Comparison of ENCODE assay signal across 8 mouse cellular contexts in genomic region chr2:30239777-30240176, GRCm38 (mm10). TPM values are rescaled to one million over a fixed set of nuclear protein-coding genes. Genes with fewer than 3 reads are reported as not detected.
DNase-seq lines count a peak whose midpoint lies in the region; ATAC-seq and TF ChIP-seq lines count a peak whose summit lies in the region.

No protein-coding gene starts in this region.

- no peak; the same call in 1 of the 2 replicates for TF ChIP-seq POLR2A in small intestine, adult 2 months (IDR thresholded peaks at IDR 0.05; ENCODE audit: low read depth, low read length)

- peak; percentile 60 for ATAC-seq in erythroblast, adult 5-6 weeks (replicated peaks; ENCODE audit: low FRiP score, poor library complexity, severe bottlenecking)
- ATAC-seq in hindbrain, postnatal 0 days, result no peak
- ATAC-seq in liver, embryonic 13.5 days (ENCODE audit: low read depth), result peak; percentile 22

- no peaks in the 10 kb centered on the region for H3K27me3 ChIP-seq in hindbrain, postnatal 0 days (ENCODE audit: insufficient read depth, low read length)
- no peaks in the 10 kb centered on the region for H3K27me3 ChIP-seq in liver, embryonic 13.5 days
- H3K27me3 ChIP-seq in small intestine, adult 2 months (ENCODE audit: control insufficient read depth, insufficient read depth, low read length), result no peaks in the 10 kb centered on the region

- DNase-seq in adrenal gland, adult 2 months, result peak; percentile 62
- no peak for DNase-seq in adrenal gland, adult 18-20 months (ENCODE audit: low spot score in 2 of 2)
- DNase-seq in hindbrain, postnatal 0 days (ENCODE audit: low spot score), result no peak
- DNase-seq in liver, embryonic 13.5 days, result peak; percentile 35
- DNase-seq in natural killer cell, adult 2 months (ENCODE audit: low spot score in 2 of 2), result no peak
- no peak for DNase-seq in thymus, postnatal 4 days

- peaks cover 13% of the 10 kb centered on the region for H3K4me1 ChIP-seq in hindbrain, postnatal 0 days (ENCODE audit: insufficient read depth, low read length)
- peaks cover 74% of the 10 kb centered on the region for H3K4me1 ChIP-seq in liver, embryonic 13.5 days (replicated peaks)
- peaks cover 25% of the 10 kb centered on the region for H3K4me1 ChIP-seq in small intestine, adult 2 months (ENCODE audit: control insufficient read depth, insufficient read depth, insufficient read length, low read length)

- no peak overlapping the region for H3K27ac ChIP-seq in hindbrain, postnatal 0 days
- H3K27ac ChIP-seq in liver, embryonic 13.5 days, result peak overlapping the region; percentile 88
- peak overlapping the region; percentile 91 for H3K27ac ChIP-seq in small intestine, adult 2 months (ENCODE audit: insufficient read depth, low read depth, low read length)

- H3K9me3 ChIP-seq in hindbrain, postnatal 0 days (ENCODE audit: low read length), result no peaks in the 10 kb centered on the region
- H3K9me3 ChIP-seq in liver, embryonic 13.5 days (replicated peaks), result no peaks in the 10 kb centered on the region

- WGBS in hindbrain, postnatal 0 days, result 65% methylated on average over 4 of the region's 4 CpGs
- 31% methylated on average over 4 of the region's 4 CpGs for WGBS in liver, embryonic 13.5 days (ENCODE audit: insufficient replicate concordance)
- WGBS in small intestine, adult 2 months, result 30% methylated on average over 4 of the region's 4 CpGs

- peak overlapping the region; percentile 76; the same call in 1 of the 2 replicates for H3K4me2 ChIP-seq in hindbrain, postnatal 0 days (ENCODE audit: low read depth, low read length)
- peak overlapping the region; percentile 82 for H3K4me2 ChIP-seq in liver, embryonic 13.5 days

- TF ChIP-seq CTCF in hindbrain, postnatal 0 days (IDR thresholded peaks at IDR 0.05; ENCODE audit: low read depth), result no peak
- TF ChIP-seq CTCF in small intestine, adult 2 months (IDR thresholded peaks at IDR 0.05; ENCODE audit: extremely low read depth, insufficient read length, insufficient replicate concordance, low read depth, low read length), result no peak

- no peak overlapping the region for H3K4me3 ChIP-seq in hindbrain, postnatal 0 days (ENCODE audit: low read length)
- H3K4me3 ChIP-seq in liver, embryonic 13.5 days (replicated peaks), result peak overlapping the region; percentile 86
- H3K4me3 ChIP-seq in small intestine, adult 2 months (ENCODE audit: low read depth, low read length), result 0 out of 2 replicates have a peak overlapping the region, but pooled peaks have one; percentile 10

- peaks cover 23% of the 10 kb centered on the region for H3K36me3 ChIP-seq in hindbrain, postnatal 0 days (ENCODE audit: insufficient read depth, low read length)
- peaks cover 48% of the 10 kb centered on the region for H3K36me3 ChIP-seq in liver, embryonic 13.5 days
- peaks cover 24% of the 10 kb centered on the region for H3K36me3 ChIP-seq in small intestine, adult 2 months (ENCODE audit: control insufficient read depth, insufficient read depth, low read length)

- no peak overlapping the region for H3K9ac ChIP-seq in hindbrain, postnatal 0 days (replicated peaks; ENCODE audit: low read length)
- H3K9ac ChIP-seq in liver, embryonic 13.5 days, result peak overlapping the region; percentile 96

RNA-seq across cellular contexts. Expression of gene Gm28035, which starts 0.6 kb away (rescaled TPM):
- total RNA-seq in adrenal gland, adult 2 months (2021), result 1 to 10 TPM in 1 of 2 experiments, under 1 TPM in 1; 0.97 to 1.9 TPM
- polyA plus RNA-seq in adrenal gland, adult 2 months (2012; rRNA removed), result 14.0 and 15.0 TPM in 2 replicates
- 1 to 10 TPM; 1.4 to 2.3 TPM for total RNA-seq in adrenal gland, adult 18-20 months (2021)
- not detected in 2 replicates for total RNA-seq in erythroblast, adult 5-6 weeks (2015; ENCODE audit: low replicate concordance)
- total RNA-seq in erythroblast, adult 5-6 weeks (2017; ENCODE audit: low replicate concordance), result not detected in 2 replicates
- 6.8 and 15.1 TPM in 2 replicates for total RNA-seq in hindbrain, postnatal 0 days (2014; rRNA removed)
- 0.25 and 0.31 TPM in 2 replicates for polyA plus RNA-seq in hindbrain, postnatal 0 days (2015; fragmentation: Nextera tagmentation; extraction: Ambion mirVana)
- 0.05 and 0.07 TPM in 2 replicates for polyA plus RNA-seq in liver, embryonic 13.5 days (2015; fragmentation: Nextera tagmentation; extraction: Ambion mirVana)
- polyA plus RNA-seq in small intestine, adult 2 months (2012; rRNA removed), result 3.1 and 6.1 TPM in 2 replicates

RNA-seq across cellular contexts. Expression of gene Lrrc8a, which starts 2.3 kb away (rescaled TPM):
- total RNA-seq in adrenal gland, adult 2 months (2021), result 10 to 100 TPM; 59.3 to 65.7 TPM
- 40.5 and 44.8 TPM in 2 replicates for polyA plus RNA-seq in adrenal gland, adult 2 months (2012; rRNA removed)
- 10 to 100 TPM; 61.9 to 64.7 TPM for total RNA-seq in adrenal gland, adult 18-20 months (2021)
- total RNA-seq in erythroblast, adult 5-6 weeks (2015; ENCODE audit: low replicate concordance), result 7.9 TPM in 2 replicates
- total RNA-seq in erythroblast, adult 5-6 weeks (2017; ENCODE audit: low replicate concordance), result 7.1 and 8.3 TPM in 2 replicates
- total RNA-seq in hindbrain, postnatal 0 days (2014; rRNA removed), result 66.2 and 68.4 TPM in 2 replicates
- 59.7 and 61.9 TPM in 2 replicates for polyA plus RNA-seq in hindbrain, postnatal 0 days (2015; fragmentation: Nextera tagmentation; extraction: Ambion mirVana)
- 11.9 and 12.5 TPM in 2 replicates for polyA plus RNA-seq in liver, embryonic 13.5 days (2015; fragmentation: Nextera tagmentation; extraction: Ambion mirVana)
- 17.9 and 27.4 TPM in 2 replicates for polyA plus RNA-seq in small intestine, adult 2 months (2012; rRNA removed)

RNA-seq across cellular contexts. Expression of gene Phyhd1, which starts 26.2 kb away (rescaled TPM):
- total RNA-seq in adrenal gland, adult 2 months (2021), result 10 to 100 TPM; 17.5 to 18.0 TPM
- polyA plus RNA-seq in adrenal gland, adult 2 months (2012; rRNA removed), result 8.5 and 18.3 TPM in 2 replicates
- total RNA-seq in adrenal gland, adult 18-20 months (2021), result 10 to 100 TPM; 13.6 to 18.0 TPM
- 2.7 TPM in 1 of 2 replicates, not detected in the other for total RNA-seq in erythroblast, adult 5-6 weeks (2015; ENCODE audit: low replicate concordance)
- total RNA-seq in erythroblast, adult 5-6 weeks (2017; ENCODE audit: low replicate concordance), result 1.3 and 5.6 TPM in 2 replicates
- total RNA-seq in hindbrain, postnatal 0 days (2014; rRNA removed), result 5.6 and 8.9 TPM in 2 replicates
- polyA plus RNA-seq in hindbrain, postnatal 0 days (2015; fragmentation: Nextera tagmentation; extraction: Ambion mirVana), result 6.2 and 7.4 TPM in 2 replicates
- polyA plus RNA-seq in liver, embryonic 13.5 days (2015; fragmentation: Nextera tagmentation; extraction: Ambion mirVana), result 8.1 and 8.9 TPM in 2 replicates
- 2.4 and 3.8 TPM in 2 replicates for polyA plus RNA-seq in small intestine, adult 2 months (2012; rRNA removed)

RNA-seq across cellular contexts. Expression of gene Kyat1, which starts 34.1 kb away (rescaled TPM):
- total RNA-seq in adrenal gland, adult 2 months (2021), result 10 to 100 TPM; 22.1 to 23.9 TPM
- polyA plus RNA-seq in adrenal gland, adult 2 months (2012; rRNA removed), result 28.7 and 37.3 TPM in 2 replicates
- 10 to 100 TPM; 18.2 to 26.3 TPM for total RNA-seq in adrenal gland, adult 18-20 months (2021)
- total RNA-seq in erythroblast, adult 5-6 weeks (2015; ENCODE audit: low replicate concordance), result 0.42 and 2.9 TPM in 2 replicates
- 0.84 and 1.8 TPM in 2 replicates for total RNA-seq in erythroblast, adult 5-6 weeks (2017; ENCODE audit: low replicate concordance)
- total RNA-seq in hindbrain, postnatal 0 days (2014; rRNA removed), result 23.9 and 34.3 TPM in 2 replicates
- 17.0 and 17.9 TPM in 2 replicates for polyA plus RNA-seq in hindbrain, postnatal 0 days (2015; fragmentation: Nextera tagmentation; extraction: Ambion mirVana)
- polyA plus RNA-seq in liver, embryonic 13.5 days (2015; fragmentation: Nextera tagmentation; extraction: Ambion mirVana), result 9.7 and 10.1 TPM in 2 replicates
- 14.9 and 77.0 TPM in 2 replicates for polyA plus RNA-seq in small intestine, adult 2 months (2012; rRNA removed)

RNA-seq across cellular contexts. Expression of gene Gm28038, which starts 41.1 kb away (rescaled TPM):
- total RNA-seq in adrenal gland, adult 2 months (2021), result not detected
- not detected in 2 replicates for polyA plus RNA-seq in adrenal gland, adult 2 months (2012; rRNA removed)
- total RNA-seq in adrenal gland, adult 18-20 months (2021), result not detected
- not detected in 2 replicates for total RNA-seq in erythroblast, adult 5-6 weeks (2015; ENCODE audit: low replicate concordance)
- not detected in 2 replicates for total RNA-seq in erythroblast, adult 5-6 weeks (2017; ENCODE audit: low replicate concordance)
- total RNA-seq in hindbrain, postnatal 0 days (2014; rRNA removed), result not detected in 2 replicates
- polyA plus RNA-seq in hindbrain, postnatal 0 days (2015; fragmentation: Nextera tagmentation; extraction: Ambion mirVana), result not detected in 2 replicates
- polyA plus RNA-seq in liver, embryonic 13.5 days (2015; fragmentation: Nextera tagmentation; extraction: Ambion mirVana), result 0.82 TPM in 1 of 2 replicates, not detected in the other
- polyA plus RNA-seq in small intestine, adult 2 months (2012; rRNA removed), result not detected in 2 replicates

Comparison
In these comparisons a context has a peak if more than half of its experiments do, and no peak if none do; other contexts are left out.
1. DNase-seq: peak in adrenal gland, adult 2 months (single experiment) and liver, embryonic 13.5 days (single experiment); none in adrenal gland, adult 18-20 months (0 of 2), hindbrain, postnatal 0 days (single experiment), natural killer cell, adult 2 months (0 of 2) and thymus, postnatal 4 days (single experiment).